Mouse (Mus musculus) bone marrow macrophage, adult 2 months (primary cell): ENCODE measurements around the gene Chmp5. TPM values are rescaled to one million over a fixed set of nuclear protein-coding genes. Genes with fewer than 3 reads are reported as not detected.

Source experiments
- H3K27ac ChIP-seq: 2 replicates; pipeline ENCODE4 v1.5.1; 2012; ENCODE audit warnings: low read depth, low read length; ENCODE audit not compliant: insufficient read depth
- H3K4me1 ChIP-seq: 2 replicates; pipeline ENCODE4 v1.6.1; 2012; ENCODE audit warnings: low read length; ENCODE audit not compliant: control insufficient read depth, insufficient read depth
- H3K4me3 ChIP-seq: 2 replicates; pipeline ENCODE4 v1.5.1; 2012; ENCODE audit warnings: mild to moderate bottlenecking, low read length, moderate library complexity; ENCODE audit not compliant: insufficient read depth
- CTCF ChIP-seq: IDR thresholded peaks from 2 replicates; pipeline ENCODE4 v1.5.1; 2012; ENCODE audit warnings: low read depth, mild to moderate bottlenecking, low read length, moderate library complexity
- POLR2A ChIP-seq: IDR thresholded peaks from 2 replicates; pipeline ENCODE4 v1.6.1; 2012; ENCODE audit warnings: mild to moderate bottlenecking, low read depth, low read length, borderline replicate concordance
- polyA plus RNA-seq: library from polyadenylated mRNA; stranded (reverse); fragments of >200 nt; gene quantifications from 2 replicates; pipeline ENCODE4 v1.2.4, GENCODE M21; 2012; ENCODE audit not compliant: missing spikeins, insufficient read depth, insufficient read length

The Chmp5 gene
- polyA plus RNA-seq, 1 experiment, result 128 TPM

DNA sequence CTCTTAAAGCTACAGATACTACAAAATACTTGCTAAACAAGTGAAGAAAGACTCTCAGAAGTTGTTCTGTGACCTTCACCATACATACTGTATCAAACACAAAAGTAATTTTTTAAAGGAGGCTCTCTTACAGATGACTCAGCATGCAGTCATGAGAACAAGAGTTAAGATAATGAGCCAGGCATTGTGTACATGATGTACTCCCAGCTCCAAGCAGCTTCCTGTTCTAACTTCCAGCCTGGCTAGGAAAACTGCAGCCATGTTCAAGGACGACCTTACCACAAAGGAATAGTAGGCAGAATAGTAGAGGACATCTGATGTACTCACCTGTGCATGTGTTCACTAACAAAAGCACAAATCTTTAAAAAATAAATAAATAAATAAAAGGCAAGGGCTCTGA, 52.1 kb downstream of the Chmp5 start:
- Histone ChIP-seq H3K4me1 (peaks cover 11% of the 10 kb centered on the region), H3K27ac (no peak overlapping the region), H3K4me3 (no peak overlapping the region)
- no peak for TF ChIP-seq CTCF

DNA sequence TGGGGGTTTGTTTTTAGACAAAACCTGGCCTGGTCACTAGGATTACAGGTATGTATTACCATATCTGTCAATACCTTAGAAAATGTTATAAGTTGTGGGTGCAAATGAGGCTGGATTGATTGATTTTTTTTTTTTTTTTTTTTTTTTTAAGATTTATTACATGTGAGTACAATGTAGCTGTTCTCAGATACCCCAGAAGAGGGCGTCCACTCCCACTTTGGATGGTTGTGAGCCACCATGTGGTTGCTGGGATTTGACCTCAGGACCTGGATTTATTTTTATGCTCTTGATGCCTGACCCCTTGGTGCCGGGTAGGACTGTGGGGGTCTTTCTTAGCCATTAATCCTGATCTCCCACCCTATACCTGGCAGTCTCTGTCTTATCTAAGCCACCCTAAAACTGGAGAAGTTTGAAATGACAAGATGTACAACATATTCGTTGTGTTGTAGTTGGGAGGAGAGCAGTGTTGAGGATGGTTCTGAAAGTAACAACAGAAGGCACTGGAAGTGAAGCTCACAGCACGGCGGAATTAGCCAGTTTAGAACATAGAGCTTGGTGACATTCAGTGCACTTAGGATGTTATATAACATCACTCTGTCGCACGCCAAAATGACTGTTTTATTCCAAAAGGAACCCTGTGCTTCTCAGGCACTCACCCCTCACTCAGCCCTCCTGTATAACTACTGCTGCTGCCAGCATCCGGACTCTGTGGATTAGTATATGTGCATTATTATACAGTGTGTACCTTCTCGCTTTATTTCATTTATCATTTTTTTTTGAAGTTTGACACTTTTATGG, 52.8 kb downstream of the Chmp5 start:
- no peak for TF ChIP-seq POLR2A
- no peak for TF ChIP-seq CTCF
- no peak overlapping the region for H3K4me3 ChIP-seq

DNA sequence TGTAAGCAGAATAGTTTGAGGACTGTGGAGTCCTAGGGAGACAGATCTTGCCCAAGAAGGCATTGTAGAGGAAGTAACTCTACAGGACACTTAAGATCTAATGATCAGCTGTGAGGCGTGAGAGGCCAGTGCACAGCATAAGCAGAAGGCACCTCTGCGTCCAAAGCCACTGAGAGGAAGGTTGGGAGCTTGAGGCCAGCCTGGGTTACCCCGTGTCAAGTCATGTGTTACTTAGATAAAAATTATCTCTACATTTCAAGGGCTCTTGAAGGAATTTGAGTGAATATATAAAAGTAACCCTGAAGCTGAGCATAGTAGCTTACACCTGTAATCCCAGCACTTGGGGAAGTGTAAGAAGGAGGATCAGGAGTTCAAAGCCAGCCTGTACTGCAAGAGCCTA, 65.1 kb downstream of the Chmp5 start:
- Histone ChIP-seq H3K27ac (no peak overlapping the region), H3K4me1 (no peaks in the 10 kb centered on the region), H3K4me3 (no peak overlapping the region)
- TF ChIP-seq POLR2A, result no peak
- no peak for TF ChIP-seq CTCF

More for the DNA sequence above, 52.8 kb downstream of the Chmp5 start:
- H3K27ac ChIP-seq, result no peak overlapping the region
- peaks cover 11% of the 10 kb centered on the region for H3K4me1 ChIP-seq

Other genes with a start within 250 kb of the Chmp5 start
- gene Aptx, start 245.2 kb upstream of the Chmp5 start, polyA plus RNA-seq, result 12.0 and 12.1 TPM in 2 replicates
- gene Dnaja1, start 226.3 kb upstream of the Chmp5 start, polyA plus RNA-seq, result 100 and 113 TPM in 2 replicates
- gene Smu1, start 190.5 kb upstream of the Chmp5 start, polyA plus RNA-seq, result 46.7 and 50.5 TPM in 2 replicates
- 75.9 and 77.7 TPM in 2 replicates for gene B4galt1, start 94.4 kb upstream of the Chmp5 start, polyA plus RNA-seq
- gene Spink4, start 28.4 kb upstream of the Chmp5 start, polyA plus RNA-seq, result not detected in 2 replicates
- 141 and 155 TPM in 2 replicates for gene Bag1, start 113 bp upstream of the Chmp5 start, polyA plus RNA-seq
- gene Nfx1, start 22.5 kb downstream of the Chmp5 start, polyA plus RNA-seq, result 38.5 and 38.8 TPM in 2 replicates
- gene Aqp7, start 99.7 kb downstream of the Chmp5 start, polyA plus RNA-seq, result not detected in 2 replicates
- not detected in 2 replicates for gene Aqp3, start 149.8 kb downstream of the Chmp5 start, polyA plus RNA-seq
- 11.8 and 12.6 TPM in 2 replicates for gene Nol6, start 176.0 kb downstream of the Chmp5 start, polyA plus RNA-seq
- gene Ube2r2, start 187.3 kb downstream of the Chmp5 start, polyA plus RNA-seq, result 129 and 135 TPM in 2 replicates